26 mouse cellular contexts compared by ENCODE assay signal in genomic region chr1:126443890-126444289, GRCm38 (mm10).
"Had no signal": no experiment of that assay in that cellular context is flagged by ENCODE, and none has a peak within 500 bp of the region (broad histone marks: within the 10 kb centered on the region; RNA-seq: fewer than 3 reads in every experiment).

No protein-coding gene starts in this region.

- H3K27me3 ChIP-seq: heart, embryonic 13.5 days; intestine, embryonic 15.5 days; limb, embryonic 12.5 days; liver, embryonic 13.5 days; liver, embryonic 15.5 days had no signal

- DNase-seq: gastrocnemius, adult 2 months; gastrocnemius, postnatal 10 days; gastrocnemius, postnatal 25 days; kidney, adult 18-20 months; kidney, adult 8-10 months; kidney, postnatal 10 days; kidney, postnatal 25 days; kidney, postnatal 4 days; liver; liver, embryonic 13.5 days; liver, postnatal 0 days had no signal

- H3K9me3 ChIP-seq: heart, embryonic 13.5 days; hindbrain, embryonic 10.5 days; hindbrain, embryonic 12.5 days; intestine, embryonic 15.5 days; limb, embryonic 10.5 days; limb, embryonic 12.5 days; liver, embryonic 13.5 days; liver, embryonic 15.5 days had no signal

- H3K36me3 ChIP-seq: heart, embryonic 13.5 days; hindbrain, embryonic 12.5 days; intestine, embryonic 15.5 days; limb, embryonic 10.5 days; limb, embryonic 12.5 days; liver, embryonic 13.5 days; liver, embryonic 15.5 days had no signal

- H3K27ac ChIP-seq: gastrocnemius, adult 2 months; heart, embryonic 13.5 days; hindbrain, embryonic 10.5 days; hindbrain, embryonic 12.5 days; hindbrain, embryonic 14.5 days; intestine, embryonic 15.5 days; layer of hippocampus, adult 2 months; left cerebral cortex, adult 2 months; limb, embryonic 10.5 days; limb, embryonic 12.5 days; liver, embryonic 13.5 days; liver, embryonic 15.5 days had no signal

- H3K4me1 ChIP-seq: hindbrain, embryonic 10.5 days; hindbrain, embryonic 12.5 days; intestine, embryonic 15.5 days; limb, embryonic 10.5 days; limb, embryonic 12.5 days; liver, embryonic 13.5 days; liver, embryonic 15.5 days had no signal

- H3K4me3 ChIP-seq: gastrocnemius, adult 2 months; heart, embryonic 13.5 days; hindbrain, embryonic 10.5 days; hindbrain, embryonic 12.5 days; intestine, embryonic 15.5 days; layer of hippocampus, adult 2 months; left cerebral cortex, adult 2 months; limb, embryonic 10.5 days; limb, embryonic 12.5 days; liver, embryonic 13.5 days; liver, embryonic 15.5 days had no signal

- H3K4me2 ChIP-seq: heart, embryonic 13.5 days; hindbrain, embryonic 12.5 days; hindbrain, embryonic 14.5 days; intestine, embryonic 15.5 days; limb, embryonic 12.5 days; liver, embryonic 11.5 days; liver, embryonic 13.5 days; liver, embryonic 15.5 days had no signal

- ATAC-seq: forebrain, embryonic 16.5 days; hindbrain, embryonic 16.5 days; inflammation-experienced regulatory T-cells, adult 6 months; intestine, embryonic 15.5 days; intestine, postnatal 0 days; liver, postnatal 0 days had no signal

- H3K9ac ChIP-seq: heart, embryonic 13.5 days; hindbrain, embryonic 12.5 days; hindbrain, embryonic 14.5 days; intestine, embryonic 15.5 days; limb, embryonic 12.5 days; liver, embryonic 13.5 days; liver, embryonic 15.5 days; liver, postnatal 0 days had no signal
